Mouse (Mus musculus): ENCODE results near the gene Mllt1.

GRCm38 (mm10) chr17:56957763-56958429 lies 22.7 kb upstream of the Mllt1 start:
- no peak for TF ChIP-seq GATA1 (IDR thresholded peaks at IDR 0.05; ENCODE audit: borderline replicate concordance, low read length)
- TF ChIP-seq FLI1 (IDR thresholded peaks at IDR 0.05; ENCODE audit: low read length): no peak
